Mouse (Mus musculus) stomach, embryonic 15.5 days (tissue): ENCODE measurements around the gene Ssc4d. TPM values are rescaled to one million over a fixed set of nuclear protein-coding genes. Genes with fewer than 3 reads are reported as not detected.

ENCODE experiments used
- ATAC-seq: fragments of 200-750 bp; cut with Nextera tagmentation; 2 replicates; pipeline ENCODE4 v1.8.0; 2017; ENCODE audit warnings: low read depth, moderate number of reproducible peaks, moderate TSS enrichment; ENCODE audit not compliant: insufficient read depth, low FRiP score
- H3K27ac ChIP-seq: fragments of 300-500 bp; sonication (generic); 2 replicates; pipeline ENCODE4 v1.5.1; 2015; ENCODE audit warnings: mild to moderate bottlenecking, inconsistent platforms
- H3K27me3 ChIP-seq: fragments of 300-500 bp; sonication (generic); replicated peaks from 2 replicates; pipeline ENCODE4 v1.6.1; 2015; ENCODE audit warnings: inconsistent platforms
- H3K36me3 ChIP-seq: fragments of 300-500 bp; sonication (generic); 2 replicates; pipeline ENCODE4 v1.6.1; 2015; ENCODE audit warnings: inconsistent platforms
- H3K4me1 ChIP-seq: fragments of 300-500 bp; sonication (generic); 2 replicates; pipeline ENCODE4 v1.6.1; 2015; ENCODE audit warnings: inconsistent platforms
- H3K4me2 ChIP-seq: fragments of 300-500 bp; sonication (generic); 2 replicates; pipeline ENCODE4 v1.6.1; 2015; ENCODE audit warnings: mild to moderate bottlenecking, inconsistent platforms
- H3K4me3 ChIP-seq: fragments of 300-500 bp; sonication (generic); replicated peaks from 2 replicates; pipeline ENCODE4 v1.5.1; 2015; ENCODE audit warnings: inconsistent platforms
- H3K9ac ChIP-seq: fragments of 300-500 bp; sonication (generic); 2 replicates; pipeline ENCODE4 v1.6.1; 2015; ENCODE audit warnings: inconsistent platforms
- H3K9me3 ChIP-seq: fragments of 300-500 bp; sonication (generic); 2 replicates; pipeline ENCODE4 v1.6.1; 2016; ENCODE audit warnings: inconsistent platforms
- WGBS: fragments of 180-500 bp; shearing (Covaris S2); methylation state at CpG from one replicate; pipeline ENCODE4 v1.1.7; 2015; 5-methylcytosine and 5-hydroxymethylcytosine counted together
- polyA plus RNA-seq: library from polyadenylated mRNA; unstranded; fragments of >200 nt; fragmentation: Nextera tagmentation; extraction: Ambion mirVana; gene quantifications from 2 replicates; pipeline ENCODE4 v1.2.1, GENCODE M21; 2015

The Ssc4d gene
- polyA plus RNA-seq, 1 experiment from 2014 or later, result 3.4 TPM

DNA sequence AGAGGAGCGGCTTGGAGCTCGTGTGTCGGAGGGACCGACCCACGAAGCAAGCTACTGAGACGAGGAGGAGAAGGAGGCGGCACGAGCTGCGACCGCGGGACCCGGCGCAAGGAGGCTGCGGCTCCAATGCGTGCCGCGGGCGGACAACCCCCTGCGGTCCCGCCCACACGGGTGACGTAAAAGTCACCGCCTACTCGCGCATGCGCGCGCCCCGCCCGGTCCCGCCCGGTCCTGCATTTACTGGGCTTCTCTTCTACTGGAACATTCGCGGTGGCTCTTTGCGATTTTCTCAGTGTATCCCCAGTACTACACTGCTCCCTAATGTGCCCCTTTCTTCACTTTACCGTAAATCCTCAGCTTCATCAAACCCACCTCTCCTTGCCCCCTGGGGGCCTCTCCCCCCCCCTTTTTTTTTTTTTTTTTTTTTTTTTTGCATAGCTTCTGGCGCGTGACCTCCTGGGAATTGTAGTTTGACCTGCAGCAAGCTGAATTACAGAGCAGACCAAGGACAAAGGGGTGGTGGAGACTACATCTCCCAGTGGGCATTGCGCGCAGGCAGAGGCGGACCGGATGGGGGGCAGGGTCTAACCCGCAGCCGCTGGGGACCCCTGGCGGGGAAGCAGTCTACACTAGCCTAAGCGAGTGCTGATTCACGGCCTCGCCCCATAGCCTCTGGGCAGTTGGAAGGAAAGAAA lies 39.7 kb downstream of the Ssc4d start, which contains the start of gene Ywhag:
Gene Ywhag (minus strand): TSS at position 136 of the 695 bp plus-strand sequence.
- peak; percentile 95 for ATAC-seq
- WGBS, result under 1% methylated on average over 48 of the region's 48 CpGs

DNA sequence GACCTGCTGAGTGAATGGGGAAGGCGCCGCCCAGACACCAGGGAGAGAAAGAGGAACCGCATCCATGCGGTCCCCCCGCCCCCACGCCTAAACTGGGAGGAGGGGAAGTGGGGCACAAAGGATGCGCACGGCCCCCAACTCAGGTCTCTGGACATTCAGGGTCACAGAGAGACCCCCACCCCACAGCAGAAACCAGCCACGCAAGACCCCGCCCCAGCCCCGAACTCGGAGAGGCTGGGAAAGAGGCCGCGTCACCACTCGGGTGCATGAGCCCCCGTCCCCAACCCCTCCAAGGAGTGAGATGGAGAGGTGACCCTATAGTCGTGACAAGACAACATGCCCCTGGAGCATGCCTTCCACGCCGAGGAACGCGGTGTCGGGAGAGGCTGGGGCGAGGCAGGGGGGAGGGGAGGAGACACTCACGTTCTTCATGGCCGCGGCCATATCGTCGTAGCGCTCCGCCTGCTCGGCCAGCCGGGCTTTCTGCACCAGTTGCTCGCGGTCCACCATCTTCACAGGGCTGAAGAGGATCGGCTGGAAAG lies 40.4 kb downstream of the Ssc4d start:
- under 1% methylated on average over 35 of the region's 35 CpGs for WGBS
- peak overlapping the region; percentile 91 for H3K4me3 ChIP-seq

More for the DNA sequence above, 39.7 kb downstream of the Ssc4d start, which contains the start of gene Ywhag:
- no peaks in the 10 kb centered on the region for H3K27me3 ChIP-seq
- peaks cover 8% of the 10 kb centered on the region; the same call in 1 of the 2 replicates for H3K4me1 ChIP-seq
- peak within 1 kb of the TSS; percentile 99 for H3K27ac ChIP-seq
- H3K9me3 ChIP-seq, result no peaks in the 10 kb centered on the region
- H3K36me3 ChIP-seq, result peaks cover 18% of the 10 kb centered on the region
- H3K9ac ChIP-seq, result peak within 1 kb of the TSS; percentile 88
- peak within 1 kb of the TSS; percentile 91 for H3K4me3 ChIP-seq
- peak within 1 kb of the TSS; percentile 54 for H3K4me2 ChIP-seq

DNA sequence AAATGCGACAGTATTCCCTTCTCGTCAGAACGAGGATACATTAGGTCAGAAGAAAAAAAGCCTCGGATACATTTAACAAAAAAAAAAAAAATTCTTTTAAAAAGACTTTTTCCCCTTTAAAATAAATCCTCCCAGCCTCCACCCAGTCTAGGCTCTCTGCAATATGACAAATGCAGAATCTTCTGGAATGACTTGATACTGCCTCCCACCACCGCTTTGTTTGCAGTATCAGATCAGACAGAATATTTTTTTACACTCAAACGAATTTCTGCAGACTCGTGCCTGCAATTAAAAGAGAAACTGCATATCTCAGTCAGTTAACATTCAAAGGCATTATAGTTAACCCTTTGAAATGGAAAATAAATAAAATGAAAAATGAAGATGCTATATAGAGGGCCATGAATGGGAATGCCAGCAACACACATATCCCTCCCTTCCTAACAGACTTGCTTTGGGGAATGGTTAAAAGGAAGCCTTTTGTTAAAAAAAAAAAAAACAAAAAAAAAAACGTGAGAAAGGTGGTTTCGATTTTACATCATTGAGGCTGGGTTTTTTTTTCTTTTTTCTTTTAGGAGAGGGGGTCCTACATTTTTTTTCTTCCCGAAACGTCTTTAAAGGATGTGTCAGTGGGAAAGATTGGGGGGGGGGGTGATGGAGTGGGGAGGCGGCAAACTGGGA lies 41.0 kb downstream of the Ssc4d start:
- H3K27me3 ChIP-seq, result no peaks in the 10 kb centered on the region
- H3K27ac ChIP-seq, result peak overlapping the region; percentile 99
- H3K4me3 ChIP-seq, result peak overlapping the region; percentile 91
- H3K4me1 ChIP-seq, result peaks cover 8% of the 10 kb centered on the region; the same call in 1 of the 2 replicates
- 3% methylated on average over 12 of the region's 12 CpGs for WGBS
- H3K9ac ChIP-seq, result peak overlapping the region; percentile 88
- peaks cover 25% of the 10 kb centered on the region for H3K36me3 ChIP-seq
- peak overlapping the region; percentile 54 for H3K4me2 ChIP-seq
- no peaks in the 10 kb centered on the region for H3K9me3 ChIP-seq
- no peak for ATAC-seq

More for the DNA sequence above, 40.4 kb downstream of the Ssc4d start:
- Histone ChIP-seq H3K27ac (peak overlapping the region; percentile 99), H3K9me3 (no peaks in the 10 kb centered on the region), H3K9ac (peak overlapping the region; percentile 88), H3K4me1 (peaks cover 8% of the 10 kb centered on the region; the same call in 1 of the 2 replicates), H3K4me2 (peak overlapping the region; percentile 54), H3K36me3 (peaks cover 25% of the 10 kb centered on the region), H3K27me3 (no peaks in the 10 kb centered on the region)
- ATAC-seq, result peak; percentile 63

DNA sequence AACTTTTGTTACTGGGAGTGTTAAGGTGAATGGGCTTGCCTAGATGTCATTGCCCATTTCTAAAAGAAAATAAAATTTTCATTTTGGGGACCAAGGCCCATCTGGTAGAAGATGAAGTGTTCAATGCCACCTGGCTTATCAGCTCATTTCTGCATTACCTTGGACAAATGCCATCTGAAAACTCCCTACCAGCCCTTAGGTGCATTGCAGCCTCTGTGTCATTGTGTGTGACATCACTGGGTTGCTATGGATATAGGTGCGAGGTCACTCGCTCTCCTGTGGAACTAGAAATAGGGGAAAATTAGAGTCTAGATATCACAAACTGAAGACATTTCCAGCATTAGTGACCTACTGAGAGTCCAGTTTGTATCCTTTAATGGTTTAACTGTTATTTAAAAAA lies 42.0 kb downstream of the Ssc4d start:
- no peak overlapping the region for H3K9ac ChIP-seq
- H3K27me3 ChIP-seq, result no peaks in the 10 kb centered on the region
- peak overlapping the region; percentile 54; the same call in 1 of the 2 replicates for H3K4me2 ChIP-seq
- no peak for ATAC-seq
- no peak overlapping the region for H3K27ac ChIP-seq
- peaks cover 28% of the 10 kb centered on the region for H3K36me3 ChIP-seq
- peaks cover 8% of the 10 kb centered on the region; the same call in 1 of the 2 replicates for H3K4me1 ChIP-seq
- no peak overlapping the region for H3K4me3 ChIP-seq
- 56% methylated on average over 2 of the region's 2 CpGs for WGBS
- H3K9me3 ChIP-seq, result no peaks in the 10 kb centered on the region

DNA sequence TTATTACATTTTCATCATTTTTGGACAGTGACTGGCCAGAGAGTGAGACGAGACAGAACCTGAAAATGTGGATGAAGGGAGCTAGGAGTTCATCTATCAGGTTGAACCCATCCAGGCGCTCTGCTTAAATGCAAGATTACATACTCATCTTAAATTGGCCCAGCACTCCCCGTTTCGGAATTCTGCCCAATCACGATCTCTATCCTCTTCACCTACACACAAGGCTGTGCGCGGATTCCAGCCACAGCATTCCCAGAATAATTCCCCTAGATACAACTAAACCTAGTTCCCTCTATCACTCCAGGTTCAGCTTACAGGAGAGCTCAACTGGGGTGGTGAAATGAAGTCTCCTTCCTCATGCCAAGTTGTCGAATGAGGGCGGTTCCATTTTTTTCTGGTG lies 42.8 kb downstream of the Ssc4d start:
- H3K4me3 ChIP-seq, result no peak overlapping the region
- peaks cover 35% of the 10 kb centered on the region for H3K36me3 ChIP-seq
- no peaks in the 10 kb centered on the region for H3K9me3 ChIP-seq
- peaks cover 8% of the 10 kb centered on the region; the same call in 1 of the 2 replicates for H3K4me1 ChIP-seq
- no peak overlapping the region for H3K4me2 ChIP-seq
- ATAC-seq, result no peak
- WGBS, result 89% methylated on average over 9 of the region's 9 CpGs
- H3K9ac ChIP-seq, result no peak overlapping the region
- no peaks in the 10 kb centered on the region for H3K27me3 ChIP-seq
- H3K27ac ChIP-seq, result no peak overlapping the region

DNA sequence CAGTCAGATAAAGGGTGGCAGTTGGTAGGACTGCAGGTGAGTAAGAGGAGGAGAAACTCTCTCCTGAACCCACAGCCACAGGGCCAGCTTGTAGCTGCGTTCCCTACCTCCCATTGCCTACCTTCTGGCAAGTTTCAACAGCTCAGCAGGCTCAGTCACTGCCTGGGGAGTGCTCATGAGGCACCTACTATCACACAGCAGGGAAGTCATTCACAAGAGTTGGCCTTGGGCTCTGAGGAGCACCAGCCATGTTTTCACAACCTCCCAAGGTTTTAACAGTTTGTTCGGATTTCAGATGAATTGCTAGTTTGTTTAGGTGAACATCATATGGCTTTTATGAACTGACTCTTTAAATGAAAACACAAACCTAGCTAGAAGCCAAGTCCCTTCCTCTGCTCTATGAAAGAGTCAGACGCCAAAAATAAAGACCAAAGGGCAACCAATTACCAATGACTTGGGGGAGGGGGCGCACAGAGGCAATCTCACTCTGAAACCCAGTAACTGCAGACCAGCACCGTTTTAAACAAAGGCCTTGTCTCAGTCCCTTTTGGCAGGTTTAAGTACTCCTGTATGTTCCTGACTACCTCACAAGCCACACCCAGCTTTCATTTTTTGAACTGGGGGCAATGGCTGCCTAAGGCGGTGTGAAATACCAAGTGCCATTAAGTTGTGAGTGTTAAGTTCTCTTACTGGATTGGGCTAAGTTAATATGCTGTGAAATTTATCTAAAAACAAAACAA lies 44.5 kb downstream of the Ssc4d start:
- H3K4me1 ChIP-seq, result peaks cover 8% of the 10 kb centered on the region; the same call in 1 of the 2 replicates
- ATAC-seq, result no peak
- no peak overlapping the region for H3K27ac ChIP-seq
- H3K4me3 ChIP-seq, result no peak overlapping the region
- H3K4me2 ChIP-seq, result no peak overlapping the region
- no peaks in the 10 kb centered on the region for H3K9me3 ChIP-seq
- no peaks in the 10 kb centered on the region for H3K27me3 ChIP-seq
- 82% methylated on average over 6 of the region's 6 CpGs for WGBS
- peaks cover 46% of the 10 kb centered on the region for H3K36me3 ChIP-seq
- no peak overlapping the region for H3K9ac ChIP-seq

DNA sequence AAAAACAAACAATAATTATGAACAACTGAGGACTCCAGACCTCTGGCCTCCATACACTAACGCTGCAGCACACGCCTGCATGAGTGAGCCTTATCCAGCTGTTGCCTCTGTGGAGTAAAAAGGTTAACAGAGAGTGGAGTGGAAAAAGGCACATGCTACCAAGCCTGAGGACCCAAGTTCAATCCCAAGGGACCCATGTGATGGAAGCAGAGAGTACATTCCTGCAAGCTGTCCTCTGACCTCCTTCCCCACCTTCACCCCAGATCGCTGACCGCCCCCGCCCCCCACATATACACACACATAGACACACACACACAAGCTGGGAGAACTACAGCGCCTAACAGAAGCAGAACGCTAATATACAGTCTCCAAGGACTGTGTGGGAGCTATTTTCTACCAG lies 50.4 kb downstream of the Ssc4d start:
- Histone ChIP-seq H3K27ac (no peak overlapping the region), H3K4me3 (no peak overlapping the region), H3K27me3 (no peaks in the 10 kb centered on the region), H3K4me2 (no peak overlapping the region), H3K36me3 (peaks cover 52% of the 10 kb centered on the region), H3K4me1 (no peaks in the 10 kb centered on the region), H3K9me3 (no peaks in the 10 kb centered on the region), H3K9ac (no peak overlapping the region)
- no peak for ATAC-seq
- 95% methylated on average over 7 of the region's 7 CpGs for WGBS

DNA sequence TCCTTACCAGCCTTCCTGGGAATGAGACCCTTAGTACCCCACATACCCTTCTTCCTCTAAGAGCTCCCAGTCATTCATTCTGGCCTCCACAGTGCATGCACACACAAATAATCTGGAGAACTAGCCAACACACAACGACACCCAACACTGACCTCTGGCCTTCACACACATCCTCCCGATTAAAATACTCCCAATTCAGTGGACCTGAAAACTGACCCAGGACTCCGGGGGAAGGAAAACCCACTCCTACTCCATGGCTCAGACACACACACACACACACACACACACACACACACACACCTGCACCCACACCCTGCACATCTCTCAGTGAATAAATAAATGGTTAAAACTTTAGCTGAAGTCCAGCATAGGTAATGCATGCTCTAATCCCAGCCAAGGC lies 54.4 kb downstream of the Ssc4d start:
- Histone ChIP-seq H3K4me2 (no peak overlapping the region), H3K27me3 (no peaks in the 10 kb centered on the region), H3K9me3 (no peaks in the 10 kb centered on the region), H3K36me3 (peaks cover 34% of the 10 kb centered on the region), H3K4me1 (no peaks in the 10 kb centered on the region), H3K4me3 (no peak overlapping the region), H3K27ac (no peak overlapping the region), H3K9ac (no peak overlapping the region)
- 89% methylated on average over 3 of the region's 3 CpGs for WGBS
- no peak for ATAC-seq

DNA sequence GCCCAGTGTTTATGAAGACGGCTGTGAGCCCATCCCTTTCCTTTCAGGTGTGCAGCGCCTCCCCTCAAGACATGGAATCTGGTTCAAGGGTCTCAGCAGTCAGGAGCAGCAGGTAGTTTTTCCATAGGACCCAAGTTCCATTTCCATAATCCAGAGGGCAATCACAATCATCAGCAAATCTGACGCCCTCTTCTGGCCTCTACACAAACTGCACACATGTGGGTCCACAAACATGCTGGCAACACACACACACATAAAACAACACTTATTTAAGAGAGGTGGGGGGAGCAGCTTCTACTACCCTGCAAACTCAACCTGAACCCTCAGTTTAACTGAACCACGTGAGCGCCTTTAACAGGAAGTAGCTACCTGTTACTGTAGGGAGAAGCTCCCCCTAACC lies 55.7 kb downstream of the Ssc4d start:
- Histone ChIP-seq H3K27ac (no peak overlapping the region), H3K27me3 (no peaks in the 10 kb centered on the region), H3K9me3 (no peaks in the 10 kb centered on the region), H3K4me1 (no peaks in the 10 kb centered on the region), H3K4me2 (no peak overlapping the region), H3K9ac (no peak overlapping the region), H3K4me3 (no peak overlapping the region), H3K36me3 (peaks cover 33% of the 10 kb centered on the region)
- WGBS, result 95% methylated on average over 5 of the region's 5 CpGs
- ATAC-seq, result no peak

DNA sequence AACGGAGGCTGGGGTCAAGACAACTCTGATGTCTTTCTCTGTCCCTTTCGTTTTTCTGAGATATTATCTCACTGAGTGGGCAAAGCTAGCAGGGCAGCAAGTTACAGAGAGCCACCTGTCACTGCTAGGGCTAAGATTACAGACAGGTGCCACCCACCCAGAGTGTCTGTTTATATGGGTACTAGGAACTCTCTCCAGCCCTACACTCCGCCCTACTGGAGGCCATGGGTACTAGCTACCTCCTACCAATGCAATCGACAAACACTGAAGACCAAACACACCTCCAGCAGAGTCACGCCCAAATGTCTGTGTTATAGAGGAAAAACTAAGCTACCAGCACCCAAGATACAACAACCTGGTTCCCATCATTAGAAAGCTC lies 56.3 kb downstream of the Ssc4d start:
- 89% methylated on average over 5 of the region's 5 CpGs for WGBS
- Histone ChIP-seq H3K4me1 (no peaks in the 10 kb centered on the region), H3K36me3 (peaks cover 31% of the 10 kb centered on the region), H3K27me3 (no peaks in the 10 kb centered on the region), H3K27ac (no peak overlapping the region), H3K9me3 (no peaks in the 10 kb centered on the region), H3K4me2 (no peak overlapping the region), H3K9ac (no peak overlapping the region), H3K4me3 (no peak overlapping the region)
- no peak for ATAC-seq

DNA sequence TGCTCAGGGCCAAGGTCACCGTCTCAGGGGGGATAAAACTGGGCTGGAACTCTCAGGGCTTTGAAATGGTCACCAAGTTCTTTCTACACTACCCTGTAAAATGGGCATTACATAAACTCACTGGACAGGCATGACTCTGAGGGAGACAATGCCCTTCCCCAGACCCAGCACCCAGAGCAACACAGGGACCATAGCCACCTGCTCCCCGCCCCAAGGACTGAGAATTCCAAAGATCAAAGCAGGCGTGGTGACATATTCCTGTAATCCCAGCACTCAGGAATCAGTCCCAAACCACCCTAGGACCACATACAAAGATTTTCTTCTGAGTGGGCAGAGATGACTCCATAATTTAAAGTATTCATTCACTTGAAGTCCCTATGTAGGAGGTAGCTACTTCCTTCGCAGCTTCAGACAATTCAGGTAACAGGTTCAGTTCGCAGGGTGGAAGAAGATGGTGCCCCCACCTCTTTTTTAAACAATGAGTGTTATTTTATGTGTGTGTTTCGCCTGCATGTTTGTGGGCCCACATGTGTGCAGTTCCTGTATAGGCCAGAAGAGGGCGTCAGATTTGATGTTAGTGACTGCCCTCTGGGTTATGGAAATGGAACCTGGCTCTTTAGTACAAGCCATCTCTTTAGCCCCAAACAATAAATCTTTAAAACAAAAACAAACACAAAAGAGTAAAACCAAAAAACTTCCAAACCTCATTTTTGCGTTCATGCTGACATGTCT lies 56.8 kb downstream of the Ssc4d start:
- Histone ChIP-seq H3K27ac (no peak overlapping the region), H3K4me1 (no peaks in the 10 kb centered on the region), H3K36me3 (peaks cover 26% of the 10 kb centered on the region), H3K9me3 (no peaks in the 10 kb centered on the region), H3K4me3 (no peak overlapping the region), H3K9ac (no peak overlapping the region), H3K27me3 (no peaks in the 10 kb centered on the region), H3K4me2 (no peak overlapping the region)
- WGBS, result 90% methylated on average over 8 of the region's 8 CpGs
- no peak for ATAC-seq
